Mouse (Mus musculus) limb, embryonic 14.5 days (tissue): ENCODE results near the gene Tmc1. TPM values are rescaled to one million over a fixed set of nuclear protein-coding genes. Genes with fewer than 3 reads are reported as not detected.

Experiments used
- ATAC-seq: fragments of 200-750 bp; cut with Nextera tagmentation; 2 replicates; pipeline ENCODE4 v1.8.0; 2017; ENCODE audit warnings: low read depth, moderate number of reproducible peaks, moderate TSS enrichment; ENCODE audit not compliant: low FRiP score
- DNase-seq: peaks from one replicate; pipeline ENCODE4 v3.0.0-alpha.2; 2015; ENCODE audit warnings: low spot score
- H3K27ac ChIP-seq: fragments of 300-500 bp; sonication (generic); replicated peaks from 2 replicates; pipeline ENCODE4 v1.5.1; 2014; ENCODE audit warnings: low read depth, mild to moderate bottlenecking, low read length, moderate library complexity, mixed read lengths
- H3K27me3 ChIP-seq: fragments of 300-500 bp; sonication (generic); 2 replicates; pipeline ENCODE4 v1.6.1; 2014; ENCODE audit warnings: low read length, mixed read lengths; ENCODE audit not compliant: control insufficient read depth, insufficient read depth
- H3K36me3 ChIP-seq: fragments of 300-500 bp; sonication (generic); 2 replicates; pipeline ENCODE4 v1.6.1; 2014; ENCODE audit warnings: mild to moderate bottlenecking, low read length, moderate library complexity, mixed read lengths; ENCODE audit not compliant: control insufficient read depth, insufficient read depth
- H3K4me1 ChIP-seq: fragments of 300-500 bp; sonication (generic); 2 replicates; pipeline ENCODE4 v1.6.1; 2014; ENCODE audit warnings: antibody characterized with exemption, low read length, mixed read lengths; ENCODE audit not compliant: control insufficient read depth, insufficient read depth
- H3K4me2 ChIP-seq: fragments of 300-500 bp; sonication (generic); replicated peaks from 2 replicates; pipeline ENCODE4 v1.6.1; 2014; ENCODE audit warnings: low read depth, mild to moderate bottlenecking, low read length, moderate library complexity; ENCODE audit not compliant: severe bottlenecking
- H3K4me3 ChIP-seq: fragments of 300-500 bp; sonication (generic); replicated peaks from 2 replicates; pipeline ENCODE4 v1.5.1; 2014; ENCODE audit warnings: low read length
- H3K9ac ChIP-seq: fragments of 300-500 bp; sonication (generic); 2 replicates; pipeline ENCODE4 v1.6.1; 2014; ENCODE audit warnings: mild to moderate bottlenecking, low read depth, low read length, moderate library complexity; ENCODE audit not compliant: severe bottlenecking
- H3K9me3 ChIP-seq: fragments of 300-500 bp; sonication (generic); 2 replicates; pipeline ENCODE4 v1.6.1; 2016; ENCODE audit warnings: low read length; ENCODE audit not compliant: control insufficient read depth
- POLR2A ChIP-seq: fragments of 200-500 bp; IDR thresholded peaks from 2 replicates; pipeline ENCODE4 v1.8.0; 2012; ENCODE audit warnings: inconsistent platforms, mild to moderate bottlenecking, moderate library complexity, borderline replicate concordance; ENCODE audit not compliant: insufficient read depth, insufficient read length; ENCODE audit errors: extremely low read depth
- WGBS: fragments of 180-500 bp; shearing (Covaris S2); extraction: QIAGEN DNeasy Blood & Tissue Kit; methylation state at CpG from one replicate; pipeline ENCODE4 v1.1.7; 2014; 5-methylcytosine and 5-hydroxymethylcytosine counted together
- polyA plus RNA-seq, 2 experiments: library from polyadenylated mRNA; depleted of rRNA in 1 of 2; stranded (reverse) in 1 of 2; unstranded in 1 of 2; fragments of >200 nt; fragmentation: Nextera tagmentation in 1 of 2; extraction: Ambion mirVana in 1 of 2; gene quantifications; 2 replicates each; pipeline versions ENCODE4 v1.2.1 to v1.2.3; 2012 to 2014

Tmc1 gene
- polyA plus RNA-seq, 2 experiments, result 0.07 to 0.16 TPM

GRCm38 (mm10) chr19:20799460-20799859 lies 154.5 kb downstream of the Tmc1 start:
- Histone ChIP-seq H3K27me3 (no peaks in the 10 kb centered on the region), H3K36me3 (no peaks in the 10 kb centered on the region), H3K9me3 (no peaks in the 10 kb centered on the region), H3K4me2 (no peak overlapping the region), H3K4me1 (no peaks in the 10 kb centered on the region), H3K9ac (no peak overlapping the region), H3K4me3 (no peak overlapping the region), H3K27ac (no peak overlapping the region)
- TF ChIP-seq POLR2A, result no peak
- ATAC-seq (no peak), DNase-seq (no peak)

GRCm38 (mm10) chr19:20797558-20798101 lies 156.4 kb downstream of the Tmc1 start:
- WGBS, result 51% methylated on average over 6 of the region's 6 CpGs
- no peak overlapping the region for H3K9ac ChIP-seq
- no peaks in the 10 kb centered on the region for H3K36me3 ChIP-seq
- H3K27me3 ChIP-seq, result no peaks in the 10 kb centered on the region
- no peaks in the 10 kb centered on the region for H3K9me3 ChIP-seq
- H3K4me2 ChIP-seq, result no peak overlapping the region
- H3K27ac ChIP-seq, result no peak overlapping the region
- TF ChIP-seq POLR2A, result no peak
- H3K4me3 ChIP-seq, result no peak overlapping the region
- H3K4me1 ChIP-seq, result no peaks in the 10 kb centered on the region
- ATAC-seq, result no peak
- DNase-seq, result peak; percentile 61

DNA sequence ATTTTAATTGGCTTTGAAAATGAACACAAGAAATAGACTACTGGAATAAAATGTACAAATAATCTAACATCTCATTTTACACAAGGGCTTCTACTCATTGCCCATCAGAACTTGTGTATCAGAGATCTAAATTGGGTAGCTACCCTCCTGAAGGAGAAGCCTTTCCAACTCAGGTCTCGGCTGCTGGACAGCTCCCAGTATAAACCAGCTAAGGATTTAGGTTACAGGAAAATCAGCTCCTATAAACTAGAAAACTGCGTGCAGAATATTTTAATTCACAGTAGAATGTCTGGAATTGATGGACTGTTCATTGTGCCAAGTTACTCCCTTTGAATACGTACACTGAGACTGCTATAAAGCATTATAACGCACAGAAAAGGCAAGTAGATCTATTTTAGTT lies 158.0 kb downstream of the Tmc1 start:
- no peak overlapping the region for H3K4me3 ChIP-seq
- no peak for TF ChIP-seq POLR2A
- H3K9me3 ChIP-seq, result no peaks in the 10 kb centered on the region
- ATAC-seq (peak; percentile 41; the same call in 1 of the 2 replicates), DNase-seq (peak; percentile 69)
- WGBS, result 27% methylated on average over 4 of the region's 4 CpGs
- H3K9ac ChIP-seq, result no peak overlapping the region
- no peak overlapping the region for H3K4me2 ChIP-seq
- H3K36me3 ChIP-seq, result no peaks in the 10 kb centered on the region
- no peaks in the 10 kb centered on the region for H3K27me3 ChIP-seq
- no peak overlapping the region for H3K27ac ChIP-seq
- no peaks in the 10 kb centered on the region for H3K4me1 ChIP-seq

- TF ChIP-seq POLR2A, result no peak
- Histone ChIP-seq H3K9ac (no peak overlapping the region), H3K9me3 (no peaks in the 10 kb centered on the region), H3K4me3 (no peak overlapping the region), H3K4me2 (no peak overlapping the region), H3K27ac (no peak overlapping the region), H3K4me1 (no peaks in the 10 kb centered on the region), H3K27me3 (no peaks in the 10 kb centered on the region), H3K36me3 (no peaks in the 10 kb centered on the region)
- DNase-seq (no peak), ATAC-seq (no peak)
- 85% methylated on average over 3 of the region's 3 CpGs for WGBS
Measured at GRCm38 (mm10) chr19:20794999-20795398, 159.0 kb downstream of the Tmc1 start.

GRCm38 (mm10) chr19:20792811-20793210 lies 161.2 kb downstream of the Tmc1 start:
- H3K4me1 ChIP-seq, result no peaks in the 10 kb centered on the region
- peak; percentile 65 for ATAC-seq
- 42% methylated on average over 2 of the region's 2 CpGs for WGBS
- no peaks in the 10 kb centered on the region for H3K27me3 ChIP-seq
- DNase-seq, result peak; percentile 51
- no peak overlapping the region for H3K9ac ChIP-seq
- no peak overlapping the region for H3K4me2 ChIP-seq
- no peak overlapping the region for H3K27ac ChIP-seq
- H3K9me3 ChIP-seq, result no peaks in the 10 kb centered on the region
- H3K4me3 ChIP-seq, result no peak overlapping the region
- H3K36me3 ChIP-seq, result no peaks in the 10 kb centered on the region
- no peak for TF ChIP-seq POLR2A

- Histone ChIP-seq H3K9ac (no peak overlapping the region), H3K27me3 (no peaks in the 10 kb centered on the region), H3K36me3 (no peaks in the 10 kb centered on the region), H3K27ac (no peak overlapping the region), H3K4me2 (no peak overlapping the region), H3K9me3 (no peaks in the 10 kb centered on the region), H3K4me1 (no peaks in the 10 kb centered on the region), H3K4me3 (no peak overlapping the region)
- no peak for DNase-seq
- ATAC-seq, result no peak
- no peak for TF ChIP-seq POLR2A
- WGBS, result 81% methylated on average over 6 of the region's 6 CpGs
Measured at GRCm38 (mm10) chr19:20787289-20787688, 166.7 kb downstream of the Tmc1 start.
